Mouse (Mus musculus): ENCODE measurements around the gene Myrfl.

The Myrfl gene

GRCm38 (mm10) chr10:116896336-116897177 lies at the start of gene Myrfl:
Gene Myrfl, minus strand, starts transcription at chr10:116896919.
- no peak for DNase-seq

DNA sequence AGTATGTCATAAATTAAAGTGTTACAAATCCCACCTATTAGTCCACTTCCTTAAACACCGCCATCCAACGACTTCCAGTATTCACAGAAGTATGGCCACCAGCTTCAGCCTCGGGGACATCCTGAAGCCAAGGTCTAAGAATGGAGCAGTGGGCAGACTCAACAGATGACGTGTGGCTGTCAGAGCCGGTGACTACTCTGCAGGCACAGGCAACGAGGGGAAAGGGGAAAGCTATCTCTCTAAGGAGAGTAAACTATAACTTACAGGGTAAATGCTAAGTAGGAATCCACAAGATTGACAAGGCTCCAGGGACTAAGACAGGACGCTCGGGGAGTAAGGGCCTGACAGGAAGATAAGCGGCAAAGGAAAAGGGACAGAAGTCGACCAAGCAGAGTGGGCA lies 48.2 kb upstream of the Myrfl start:
- no peak for DNase-seq

GRCm38 (mm10) chr10:116944144-116944543 lies 47.4 kb upstream of the Myrfl start:
- DNase-seq, result no peak

DNA sequence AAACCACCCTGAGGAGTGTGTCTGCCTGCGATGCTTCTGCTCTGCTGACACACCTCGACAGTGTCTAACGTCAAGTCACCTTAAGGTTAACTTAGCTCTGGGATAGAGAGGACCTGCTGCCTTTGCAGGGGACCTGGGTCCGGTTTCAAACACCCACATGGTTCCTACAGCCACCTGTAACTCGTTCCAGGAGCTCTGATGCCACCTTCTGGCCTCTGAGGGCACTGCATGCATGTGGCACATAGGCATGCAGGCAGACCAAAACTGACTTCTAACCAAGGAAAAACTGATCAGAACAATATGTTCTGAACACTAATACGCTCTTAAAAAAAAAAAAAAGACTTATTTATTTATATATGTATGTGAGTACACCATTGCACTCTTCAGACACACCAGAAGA lies 46.3 kb upstream of the Myrfl start:
- peak in 1 of 2 experiments; percentile 22 for DNase-seq

DNA sequence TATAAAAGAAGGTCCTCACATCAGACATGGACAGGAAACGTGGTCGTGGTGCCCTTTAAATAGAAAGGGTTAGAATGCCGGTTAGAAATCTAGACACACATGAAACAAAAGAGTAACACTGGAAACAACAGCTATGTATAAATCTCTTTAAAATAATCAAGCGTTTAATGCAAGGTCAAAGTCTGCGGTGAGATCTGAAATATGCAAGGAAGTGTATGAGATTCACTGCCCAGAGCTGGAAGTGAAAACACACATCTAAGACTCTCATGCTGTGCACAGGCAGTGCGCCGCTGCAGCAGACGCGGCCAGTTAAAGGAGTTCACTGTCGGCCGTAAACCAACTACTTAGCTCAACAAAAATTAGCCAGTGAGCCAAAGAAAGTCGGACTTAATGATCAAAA lies 38.3 kb upstream of the Myrfl start:
- DNase-seq, result no peak

GRCm38 (mm10) chr10:116933794-116934193 lies 37.1 kb upstream of the Myrfl start:
- DNase-seq, result no peak

GRCm38 (mm10) chr10:116932418-116932817 lies 35.7 kb upstream of the Myrfl start:
- DNase-seq, result no peak

- DNase-seq, result no peak
Observed at GRCm38 (mm10) chr10:116931497-116932179, 34.9 kb upstream of the Myrfl start.

DNA sequence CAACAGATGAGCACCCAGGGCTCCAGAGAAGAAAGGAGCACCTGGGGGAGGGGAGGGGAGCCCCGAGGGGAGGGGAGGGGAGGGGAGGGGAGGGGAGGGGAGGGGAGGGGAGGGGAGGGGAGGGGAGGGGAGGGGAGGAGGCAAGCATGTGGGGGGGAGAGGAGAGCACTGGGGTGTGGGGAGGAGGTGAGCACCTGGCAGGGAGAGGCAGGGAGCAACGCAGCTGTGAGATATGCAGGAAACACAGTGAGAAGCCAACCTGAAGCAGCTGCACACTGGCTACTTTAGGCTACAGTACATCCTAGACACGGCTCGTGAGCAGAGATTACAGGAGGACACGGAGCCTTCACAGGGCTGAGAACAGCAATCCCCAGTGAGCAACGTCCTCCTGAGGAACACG lies 34.2 kb upstream of the Myrfl start:
- DNase-seq, result no peak

DNA sequence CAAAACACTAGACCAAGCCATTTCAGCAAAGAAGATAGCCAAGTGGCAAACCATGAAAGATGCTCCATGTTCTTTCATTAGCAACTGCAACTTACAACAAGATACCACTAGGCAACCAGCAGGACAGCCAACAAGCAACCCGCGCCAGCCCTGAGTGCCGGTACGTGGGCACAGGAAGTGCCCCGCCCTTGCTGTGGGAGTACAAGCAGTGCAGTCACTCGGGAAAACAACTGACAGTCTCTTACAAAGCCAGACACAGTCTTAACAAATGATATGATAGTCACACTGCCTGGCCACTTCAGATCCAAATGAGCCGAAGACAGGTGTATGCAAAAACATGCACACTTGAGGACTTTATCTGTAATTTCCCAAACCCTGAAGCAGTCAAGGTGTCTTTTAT lies 33.8 kb upstream of the Myrfl start:
- peak; percentile 42 to 64 for DNase-seq

- no peak for DNase-seq
Observed at GRCm38 (mm10) chr10:116928826-116929225, 32.1 kb upstream of the Myrfl start.

GRCm38 (mm10) chr10:116926428-116927113 lies 29.9 kb upstream of the Myrfl start:
- no peak for DNase-seq

- no peak for DNase-seq
Observed at GRCm38 (mm10) chr10:116923651-116924495, 27.2 kb upstream of the Myrfl start.

DNA sequence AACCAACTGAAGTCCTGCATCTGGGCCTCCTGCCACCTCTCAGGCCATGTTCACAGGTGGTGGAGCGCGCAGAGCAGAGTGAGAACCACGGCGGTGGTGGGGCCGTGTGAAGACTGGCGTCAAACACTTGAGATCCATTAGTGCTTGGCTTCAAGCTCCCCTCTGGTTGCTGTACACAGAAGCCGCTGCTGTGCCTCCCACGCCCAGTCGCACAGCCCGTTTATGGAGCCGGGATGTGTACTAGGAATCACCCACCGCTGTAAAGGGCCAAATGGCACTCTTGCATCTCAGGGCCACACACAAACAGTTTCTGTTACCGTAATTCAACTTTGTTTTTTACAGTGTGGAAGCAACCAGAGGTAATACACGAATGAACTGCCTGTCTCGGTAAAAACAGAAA lies 25.4 kb upstream of the Myrfl start:
- DNase-seq, result no peak

DNA sequence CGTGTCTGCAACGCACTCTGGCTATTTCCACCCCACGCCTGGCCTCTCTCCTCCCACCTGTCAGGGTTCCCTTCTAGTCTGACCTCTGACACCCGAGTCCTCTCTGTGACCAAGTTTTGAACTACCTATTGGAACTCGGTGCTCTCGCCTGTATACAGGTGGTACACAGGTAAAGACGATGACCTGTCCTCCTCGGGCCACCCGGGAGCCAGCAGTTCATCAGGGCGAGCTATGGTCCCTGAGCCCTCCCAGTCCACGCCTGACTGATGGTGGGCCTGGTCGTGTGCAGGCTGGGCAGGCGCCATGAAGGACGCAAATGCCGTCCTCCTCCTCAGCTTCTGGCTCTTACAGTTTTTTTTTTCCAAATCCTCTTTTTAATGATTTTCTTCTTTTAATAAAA lies 24.7 kb upstream of the Myrfl start:
- DNase-seq, result no peak

DNA sequence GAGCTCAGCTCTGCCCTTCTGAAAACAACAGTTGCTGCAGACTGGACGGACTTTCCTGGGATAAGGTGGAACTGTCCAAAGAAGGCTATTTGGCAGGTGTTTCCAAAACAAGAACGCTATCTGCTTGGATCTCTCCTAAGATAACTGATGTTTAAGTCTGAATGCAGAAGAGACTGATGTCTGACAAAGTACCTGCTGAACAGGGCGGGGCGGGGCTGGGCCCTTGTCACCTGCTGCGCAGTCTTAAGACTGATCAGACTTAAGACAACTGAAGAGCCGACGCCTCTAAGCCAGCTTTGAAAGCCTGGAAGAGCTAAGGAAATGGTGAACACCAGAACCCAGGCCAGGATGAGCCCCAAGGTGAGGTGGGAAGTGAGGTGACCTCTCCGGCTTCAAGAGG lies 23.9 kb upstream of the Myrfl start:
- DNase-seq, result no peak

DNA sequence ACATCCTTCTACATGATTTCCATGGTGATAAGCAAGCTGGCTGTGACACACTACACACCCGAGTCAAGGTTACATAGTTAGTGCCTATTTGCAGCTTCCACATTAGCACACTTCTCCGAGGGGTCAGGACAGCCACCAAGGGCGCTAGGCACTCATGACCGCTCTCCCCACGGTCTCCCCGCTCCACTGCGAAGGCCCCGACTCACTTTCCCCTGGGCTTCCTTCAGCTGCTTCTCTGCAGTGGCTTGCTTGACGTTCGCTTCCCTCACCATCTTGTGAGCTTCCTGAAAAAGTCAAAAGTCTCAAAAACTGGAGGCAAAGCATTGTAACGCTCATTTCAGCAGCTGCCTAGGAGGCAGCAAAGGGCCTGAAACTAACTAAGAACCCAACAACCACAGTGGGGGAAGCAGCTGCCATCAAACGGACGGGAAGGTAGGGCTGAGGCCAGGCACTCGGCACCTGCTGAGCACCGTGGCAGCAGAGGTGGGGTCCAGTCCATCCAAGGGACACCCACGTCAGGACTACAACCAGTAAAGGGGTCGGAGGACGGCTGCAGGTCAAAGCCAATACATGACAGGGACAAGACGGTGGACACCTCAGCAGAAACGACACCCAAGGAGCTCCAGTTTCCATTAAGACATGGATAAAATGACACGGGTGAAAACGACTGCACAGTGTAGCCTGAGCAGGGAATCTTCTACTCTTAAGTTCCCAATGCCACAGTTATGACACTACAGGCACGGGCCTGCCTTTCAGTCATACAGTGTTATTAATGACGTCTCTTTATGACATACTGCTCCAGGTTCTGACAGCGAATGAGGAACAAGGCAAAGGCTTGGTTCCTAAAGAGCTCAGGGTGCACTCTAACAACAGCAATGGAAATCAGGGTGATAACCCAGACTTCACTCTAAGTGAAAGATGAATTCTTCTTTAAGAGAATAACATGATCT lies 22.9 kb upstream of the Myrfl start:
- no peak for DNase-seq

- DNase-seq, result no peak
Observed at GRCm38 (mm10) chr10:116916581-116916980, 19.9 kb upstream of the Myrfl start.

DNA sequence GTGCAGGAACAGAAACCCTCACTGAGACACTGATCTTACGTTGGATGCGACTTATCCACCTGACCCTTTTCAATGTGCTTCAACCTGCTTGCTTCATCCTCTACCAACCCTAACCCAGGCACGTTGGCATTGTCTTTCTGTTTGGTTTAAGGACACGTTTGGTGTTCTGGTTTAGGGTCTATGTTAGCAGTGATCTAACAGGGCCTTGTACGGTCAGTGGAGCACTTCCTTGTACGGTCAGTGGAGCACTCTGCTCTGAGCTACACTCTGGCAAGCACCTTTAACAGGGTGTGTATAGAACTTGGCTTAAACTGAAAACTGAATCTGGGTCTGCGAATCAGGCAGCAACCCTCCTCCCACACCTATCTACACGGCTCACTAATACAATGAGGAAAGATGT lies 18.6 kb upstream of the Myrfl start:
- no peak for DNase-seq

DNA sequence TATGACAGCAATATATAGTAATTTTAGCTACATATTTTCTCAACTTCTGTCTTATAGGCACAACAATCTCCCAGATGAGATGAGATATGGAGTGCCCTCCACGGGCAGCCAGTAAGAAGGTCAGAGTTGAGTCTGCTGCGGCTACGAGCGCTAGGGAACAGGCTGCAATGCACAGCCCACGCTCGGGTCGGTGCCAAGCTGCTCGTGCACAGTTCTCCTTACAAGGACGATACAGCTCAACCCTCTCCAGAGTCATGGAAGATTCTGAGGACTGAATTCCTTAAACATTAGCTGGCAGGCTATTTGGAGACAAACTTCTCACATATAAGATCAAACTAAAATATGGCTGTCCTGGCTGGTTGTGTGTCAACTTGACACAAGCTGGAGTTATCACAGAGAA lies 17.9 kb upstream of the Myrfl start:
- peak in 1 of 2 experiments; percentile 27 for DNase-seq

DNA sequence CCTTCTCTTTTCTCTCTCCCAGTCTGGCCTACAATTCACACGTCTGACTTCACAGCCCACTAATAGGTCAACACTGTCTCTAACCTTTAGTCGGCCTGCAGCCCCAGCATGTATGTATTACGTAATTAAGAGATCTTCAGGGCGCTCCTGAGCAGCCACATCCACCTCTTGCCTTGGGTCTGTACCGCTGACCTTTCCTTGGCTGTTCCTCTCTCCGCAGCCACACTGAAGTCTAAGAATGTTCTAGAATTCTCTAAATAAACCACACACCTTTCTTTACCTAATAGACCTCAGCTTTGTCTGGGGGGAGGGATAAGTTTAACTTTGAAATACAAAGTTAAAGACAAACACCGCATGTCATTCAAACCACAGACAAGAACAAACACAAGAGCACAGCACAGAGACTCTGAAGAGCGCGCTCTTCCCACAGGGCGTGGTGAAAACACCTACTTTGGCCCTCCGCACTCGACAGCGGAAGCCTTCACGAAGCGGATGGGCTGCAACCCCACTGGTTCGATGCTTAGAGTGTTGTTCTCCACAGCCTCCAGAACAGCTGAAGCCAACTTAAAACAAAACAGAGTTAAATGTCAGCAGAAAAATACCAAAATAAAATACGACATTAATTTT lies 17.0 kb upstream of the Myrfl start:
- no peak for DNase-seq

All from lung, postnatal 4 days (tissue).